Mouse (Mus musculus) E14TG2a.4 (cell line): ENCODE measurements around the gene Glycam1.

Experiments used
- CTCF ChIP-seq: conservative IDR thresholded peaks from 2 replicates; pipeline ENCODE4 v1.5.1; 2014; ENCODE audit warnings: low read length
- POU5F1 ChIP-seq: IDR thresholded peaks from 2 replicates; pipeline ENCODE4 v1.6.1; 2014; ENCODE audit warnings: low read length, borderline replicate concordance

- TF ChIP-seq CTCF = no peak
- no peak for TF ChIP-seq POU5F1
These were observed 21.0 kb upstream of the Glycam1 start for GRCm38 (mm10) chr15:103585876-103586275.
